Mouse (Mus musculus) neural tube, embryonic 13.5 days (tissue): ENCODE results near the gene Cilp. TPM values are rescaled to one million over a fixed set of nuclear protein-coding genes. Genes with fewer than 3 reads are reported as not detected.

ENCODE experiments used
- ATAC-seq: fragments of 200-750 bp; cut with Nextera tagmentation; 2 replicates; pipeline ENCODE4 v1.8.0; 2017; ENCODE audit warnings: low read depth, mild to moderate bottlenecking, moderate TSS enrichment, moderate library complexity
- H3K27ac ChIP-seq: fragments of 300-500 bp; sonication (generic); replicated peaks from 2 replicates; pipeline ENCODE4 v1.5.1; 2015; ENCODE audit warnings: moderate library complexity, mild to moderate bottlenecking, inconsistent platforms
- H3K27me3 ChIP-seq: fragments of 300-500 bp; sonication (generic); 2 replicates; pipeline ENCODE4 v1.6.1; 2015; ENCODE audit warnings: mild to moderate bottlenecking, inconsistent platforms
- H3K36me3 ChIP-seq: fragments of 300-500 bp; sonication (generic); 2 replicates; pipeline ENCODE4 v1.6.1; 2015; ENCODE audit warnings: mild to moderate bottlenecking, inconsistent platforms
- H3K4me1 ChIP-seq: fragments of 300-500 bp; sonication (generic); replicated peaks from 2 replicates; pipeline ENCODE4 v1.6.1; 2015; ENCODE audit warnings: inconsistent platforms
- H3K4me2 ChIP-seq: fragments of 300-500 bp; sonication (generic); 2 replicates; pipeline ENCODE4 v1.6.1; 2015; ENCODE audit warnings: inconsistent platforms, mild to moderate bottlenecking, moderate library complexity
- H3K4me3 ChIP-seq: fragments of 300-500 bp; sonication (generic); 2 replicates; pipeline ENCODE4 v1.5.1; 2015; ENCODE audit warnings: mild to moderate bottlenecking, inconsistent platforms
- H3K9ac ChIP-seq: fragments of 300-500 bp; sonication (generic); 2 replicates; pipeline ENCODE4 v1.6.1; 2015; ENCODE audit warnings: moderate library complexity, mild to moderate bottlenecking, inconsistent platforms
- H3K9me3 ChIP-seq: fragments of 300-500 bp; sonication (generic); 2 replicates; pipeline ENCODE4 v1.6.1; 2016; ENCODE audit warnings: inconsistent platforms
- WGBS: fragments of 180-500 bp; shearing (Covaris S2); methylation state at CpG from one replicate; pipeline ENCODE4 v1.1.7; 2015; 5-methylcytosine and 5-hydroxymethylcytosine counted together
- polyA plus RNA-seq: library from polyadenylated mRNA; unstranded; fragments of >200 nt; fragmentation: Nextera tagmentation; extraction: Ambion mirVana; gene quantifications from 2 replicates; pipeline ENCODE4 v1.2.1, GENCODE M21; 2015

Cilp gene
- polyA plus RNA-seq, 1 experiment from 2014 or later, result 0.53 TPM

DNA sequence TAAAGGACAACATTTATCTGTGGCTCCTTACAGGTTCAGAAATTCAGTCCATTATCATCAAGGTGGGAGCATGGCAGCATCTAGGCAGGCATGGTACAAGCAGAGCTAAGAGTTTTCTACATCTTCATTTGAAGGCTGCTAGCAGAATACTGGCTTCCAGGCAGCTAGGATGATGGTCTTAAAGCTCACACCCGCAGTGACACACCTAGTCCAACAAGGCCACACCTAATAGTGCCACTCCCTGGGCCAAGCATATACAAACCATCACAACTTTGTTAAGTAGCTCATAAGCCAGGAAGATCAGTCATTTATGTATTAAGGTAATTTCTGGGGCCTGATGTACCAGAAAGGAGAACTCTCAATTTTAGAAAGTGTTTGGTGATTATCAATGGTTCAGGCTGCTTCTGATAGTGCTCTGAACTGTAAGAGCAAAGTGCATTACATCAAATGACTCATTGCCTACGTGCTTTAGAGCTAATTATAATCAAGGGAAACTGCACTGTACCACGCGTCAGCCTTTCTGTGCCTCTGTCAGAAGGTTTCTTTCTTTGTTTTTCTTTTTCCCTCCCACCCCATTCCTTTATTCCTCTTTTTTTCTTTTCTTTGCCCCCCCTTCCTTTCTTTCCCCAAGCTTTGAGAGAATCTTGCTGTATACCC is 37.5 kb downstream of the Cilp start:
- H3K36me3 ChIP-seq, result peaks cover 73% of the 10 kb centered on the region
- WGBS, result over 99% methylated on average over 4 of the region's 4 CpGs

DNA sequence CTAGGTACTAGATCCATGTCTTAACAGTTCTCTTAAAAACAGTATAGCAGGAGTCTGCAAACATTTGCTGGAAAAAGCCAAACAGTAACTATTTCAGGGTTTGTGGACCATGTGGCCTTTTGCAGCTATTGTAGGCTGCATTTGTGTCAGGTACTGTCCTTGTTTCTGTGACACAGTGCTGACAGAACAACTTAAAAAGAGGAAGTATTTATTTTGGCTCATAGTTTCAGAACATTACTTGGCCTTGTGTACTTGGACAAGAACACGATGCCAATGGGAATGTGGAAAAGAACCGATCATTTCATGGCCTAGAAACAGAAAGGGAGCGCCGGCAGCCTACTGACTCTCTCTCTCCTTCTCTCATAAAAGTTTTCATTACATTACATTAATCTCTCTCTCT is 38.6 kb downstream of the Cilp start:
- Histone ChIP-seq H3K9me3 (no peaks in the 10 kb centered on the region), H3K4me2 (no peak overlapping the region), H3K27me3 (no peaks in the 10 kb centered on the region), H3K4me3 (no peak overlapping the region), H3K4me1 (no peaks in the 10 kb centered on the region), H3K36me3 (peaks cover 80% of the 10 kb centered on the region), H3K27ac (no peak overlapping the region), H3K9ac (no peak overlapping the region)
- WGBS, result 95% methylated on average over 4 of the region's 4 CpGs
- ATAC-seq, result no peak

More for the DNA sequence above, 37.5 kb downstream of the Cilp start:
- Histone ChIP-seq H3K9me3 (no peaks in the 10 kb centered on the region), H3K27me3 (no peaks in the 10 kb centered on the region), H3K9ac (no peak overlapping the region), H3K4me1 (no peaks in the 10 kb centered on the region), H3K4me3 (no peak overlapping the region), H3K4me2 (no peak overlapping the region), H3K27ac (no peak overlapping the region)
- ATAC-seq, result no peak

DNA sequence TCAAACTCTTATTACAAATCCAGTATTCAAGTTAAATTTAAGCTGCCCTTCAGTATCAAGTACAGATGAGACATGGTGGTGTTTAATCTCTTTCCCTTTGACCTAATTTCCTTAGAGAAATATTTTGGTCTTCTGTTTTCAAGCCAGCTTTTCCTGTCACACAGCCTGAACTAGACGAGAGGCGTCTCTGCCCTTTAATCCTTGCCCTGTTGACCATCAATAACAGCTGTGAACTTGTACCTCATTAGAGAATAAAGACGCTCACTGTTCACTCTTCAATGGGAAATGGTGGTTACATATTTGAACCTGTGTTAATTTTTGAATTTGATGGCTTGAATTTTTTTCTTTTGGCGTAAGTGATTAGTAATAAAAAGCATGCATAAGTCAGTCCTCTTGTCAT is 39.3 kb downstream of the Cilp start:
- Histone ChIP-seq H3K36me3 (peaks cover 85% of the 10 kb centered on the region), H3K9ac (no peak overlapping the region), H3K4me3 (no peak overlapping the region), H3K27me3 (no peaks in the 10 kb centered on the region), H3K27ac (no peak overlapping the region), H3K4me2 (no peak overlapping the region), H3K9me3 (no peaks in the 10 kb centered on the region), H3K4me1 (no peaks in the 10 kb centered on the region)
- ATAC-seq, result no peak
- WGBS, result 83% methylated on average over 4 of the region's 4 CpGs

DNA sequence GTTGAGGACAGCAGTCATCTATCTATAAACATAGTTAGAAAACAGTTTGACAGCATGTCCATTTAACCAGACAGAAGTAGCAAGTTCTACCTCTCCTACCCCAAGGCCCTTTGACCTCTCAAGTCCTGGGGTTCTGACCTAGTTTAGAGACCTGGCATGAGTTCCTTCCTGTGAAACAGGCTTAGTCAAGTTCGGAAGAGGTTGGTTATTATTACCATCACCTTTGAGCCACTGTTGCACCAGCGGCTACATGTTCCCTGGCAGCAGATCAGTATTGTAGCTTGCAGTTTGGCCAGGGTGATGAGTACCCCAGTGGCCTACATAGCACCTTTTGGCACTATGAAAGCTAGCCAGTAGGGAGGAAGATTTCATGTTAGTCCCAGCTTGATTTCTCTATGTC is 41.7 kb downstream of the Cilp start:
- WGBS, result 95% methylated on average over 2 of the region's 2 CpGs
- H3K9me3 ChIP-seq, result no peaks in the 10 kb centered on the region
- H3K4me1 ChIP-seq, result no peaks in the 10 kb centered on the region
- no peak overlapping the region for H3K27ac ChIP-seq
- H3K27me3 ChIP-seq, result no peaks in the 10 kb centered on the region
- H3K4me3 ChIP-seq, result no peak overlapping the region
- ATAC-seq, result no peak
- H3K4me2 ChIP-seq, result no peak overlapping the region
- peaks cover 80% of the 10 kb centered on the region for H3K36me3 ChIP-seq
- no peak overlapping the region for H3K9ac ChIP-seq

DNA sequence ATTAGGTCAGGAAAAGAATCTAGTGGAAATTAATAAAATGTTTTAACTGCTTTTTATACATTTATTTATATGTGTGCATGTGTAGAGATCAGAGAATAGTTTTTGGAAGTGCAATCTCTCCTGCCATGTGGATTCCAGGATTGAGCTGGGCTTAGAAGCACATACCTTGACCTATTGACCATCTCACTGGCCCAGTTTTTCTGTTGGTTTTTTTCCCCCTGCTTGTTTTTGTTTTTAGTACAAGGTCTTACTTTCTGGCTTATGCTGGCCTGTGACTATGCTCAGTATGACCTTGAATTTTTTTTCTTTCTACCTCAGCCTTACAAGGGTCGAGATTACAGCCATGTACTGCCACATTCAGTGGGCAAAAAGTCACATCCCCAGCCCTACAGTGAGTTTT is 43.0 kb downstream of the Cilp start:
- 100% methylated on average over 1 of the region's 1 CpGs for WGBS
- Histone ChIP-seq H3K4me2 (no peak overlapping the region), H3K4me1 (no peaks in the 10 kb centered on the region), H3K4me3 (no peak overlapping the region), H3K36me3 (peaks cover 80% of the 10 kb centered on the region), H3K27me3 (no peaks in the 10 kb centered on the region), H3K9ac (no peak overlapping the region), H3K27ac (no peak overlapping the region), H3K9me3 (no peaks in the 10 kb centered on the region)
- ATAC-seq, result no peak

DNA sequence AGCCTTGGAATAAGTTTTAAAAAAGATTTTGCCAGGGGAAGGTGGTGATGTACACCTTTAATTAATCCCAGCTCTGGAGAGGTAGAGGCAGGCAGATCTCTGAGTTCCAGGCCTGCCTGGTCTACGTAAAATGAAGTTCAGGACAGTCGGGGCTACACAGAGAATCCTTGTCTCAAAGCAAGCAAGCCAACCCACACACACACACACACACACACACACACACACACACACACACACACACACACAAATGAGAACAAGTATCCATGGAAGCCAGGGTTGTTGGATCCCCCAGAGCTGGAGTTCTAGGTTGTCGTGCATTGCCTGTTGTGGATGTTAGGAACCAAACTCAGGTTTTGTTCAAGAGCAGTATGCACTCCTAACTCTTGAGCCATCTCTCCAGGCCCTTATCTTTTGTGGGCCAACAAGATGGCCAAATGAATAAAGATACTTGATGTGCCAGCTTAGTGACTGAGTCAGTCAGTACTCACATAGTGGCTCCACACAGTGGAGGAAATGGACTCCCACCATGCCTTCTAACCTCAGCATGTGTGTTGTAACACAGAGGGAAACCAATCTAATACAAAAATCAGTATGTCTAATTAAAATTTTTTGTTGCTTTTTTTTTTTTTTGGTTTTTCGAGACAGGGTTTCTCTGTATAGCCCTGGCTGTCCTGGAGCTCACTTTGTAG is 47.8 kb downstream of the Cilp start:
- Histone ChIP-seq H3K27me3 (no peaks in the 10 kb centered on the region), H3K4me1 (no peaks in the 10 kb centered on the region), H3K4me2 (no peak overlapping the region), H3K9ac (no peak overlapping the region), H3K27ac (no peak overlapping the region), H3K4me3 (no peak overlapping the region), H3K9me3 (no peaks in the 10 kb centered on the region), H3K36me3 (peaks cover 69% of the 10 kb centered on the region)
- ATAC-seq, result no peak
- 95% methylated on average over 4 of the region's 4 CpGs for WGBS

DNA sequence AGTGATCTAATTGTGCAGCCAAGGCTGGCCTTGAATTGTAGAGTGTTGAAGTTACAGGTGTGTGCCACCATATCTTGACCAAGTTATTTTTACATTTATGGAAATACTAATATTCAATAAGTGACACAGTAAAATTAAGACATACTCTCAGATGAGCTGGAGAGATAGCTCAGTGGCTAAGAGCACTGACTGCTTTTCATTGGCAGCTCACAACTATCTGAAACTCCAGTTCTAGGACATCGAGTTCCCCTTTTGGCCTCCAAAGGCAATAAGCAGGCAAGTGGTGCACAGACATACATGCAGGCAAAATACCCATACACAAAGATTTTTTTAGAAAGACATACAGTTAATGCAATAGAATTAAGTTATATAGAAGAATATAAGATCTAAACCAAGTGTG is 48.9 kb downstream of the Cilp start:
- H3K4me3 ChIP-seq, result no peak overlapping the region
- H3K27ac ChIP-seq, result no peak overlapping the region
- peaks cover 68% of the 10 kb centered on the region for H3K36me3 ChIP-seq
- H3K9ac ChIP-seq, result no peak overlapping the region
- WGBS, result 98% methylated on average over 1 of the region's 1 CpGs
- no peak for ATAC-seq
- no peaks in the 10 kb centered on the region for H3K4me1 ChIP-seq
- no peak overlapping the region for H3K4me2 ChIP-seq
- H3K9me3 ChIP-seq, result no peaks in the 10 kb centered on the region
- H3K27me3 ChIP-seq, result no peaks in the 10 kb centered on the region

DNA sequence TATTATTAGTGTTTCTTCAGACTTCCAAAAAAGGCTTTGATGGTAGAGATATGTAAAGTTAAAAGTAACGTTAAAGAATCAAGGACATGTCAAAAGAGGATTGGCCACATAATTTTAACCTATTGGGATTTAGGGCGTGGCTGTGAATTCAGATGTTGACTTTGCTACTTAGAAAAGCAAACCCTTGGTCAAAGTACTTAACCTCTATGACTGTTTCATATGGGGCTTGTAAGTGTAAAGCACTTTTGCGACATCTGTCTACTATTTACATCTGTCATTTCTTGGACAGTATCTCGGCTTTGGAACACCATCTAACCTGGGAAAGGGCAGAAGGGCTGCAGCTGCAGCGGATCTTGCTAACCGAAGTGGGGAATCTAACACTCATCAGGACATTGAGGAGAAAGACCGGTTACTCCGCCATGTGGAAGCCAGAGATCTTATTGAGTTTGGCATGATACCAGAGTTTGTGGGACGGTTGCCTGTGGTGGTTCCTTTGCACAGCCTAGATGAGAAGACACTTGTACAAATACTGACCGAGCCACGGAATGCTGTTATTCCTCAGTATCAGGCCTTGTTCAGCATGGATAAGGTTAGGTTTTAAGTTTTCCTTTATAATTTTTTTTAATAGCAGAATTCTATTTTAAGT is 57.4 kb downstream of the Cilp start:
- Histone ChIP-seq H3K36me3 (peaks cover 81% of the 10 kb centered on the region), H3K9me3 (no peaks in the 10 kb centered on the region), H3K27me3 (no peaks in the 10 kb centered on the region), H3K9ac (no peak overlapping the region), H3K4me3 (no peak overlapping the region), H3K4me2 (no peak overlapping the region), H3K27ac (no peak overlapping the region), H3K4me1 (no peaks in the 10 kb centered on the region)
- no peak for ATAC-seq
- WGBS, result 87% methylated on average over 11 of the region's 11 CpGs

DNA sequence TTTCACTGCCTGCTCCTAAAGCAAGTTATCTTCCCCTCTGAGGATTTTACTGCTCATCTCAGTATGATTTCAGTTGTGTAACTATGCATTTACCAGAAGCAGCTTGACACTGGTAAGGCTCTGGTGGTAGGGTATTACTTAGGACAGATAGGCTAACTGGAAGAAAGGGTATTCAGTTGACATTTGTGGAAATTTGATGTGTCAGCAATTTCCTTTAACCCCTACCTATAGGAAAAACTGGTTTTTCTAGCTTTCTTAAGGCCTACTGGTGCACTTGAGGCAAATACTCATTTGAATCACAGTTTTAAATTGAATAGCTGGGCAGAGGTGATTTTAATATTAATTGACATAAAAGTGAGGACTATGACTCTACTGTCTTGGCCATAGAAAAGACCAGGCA is 61.0 kb downstream of the Cilp start:
- H3K9ac ChIP-seq, result no peak overlapping the region
- H3K27me3 ChIP-seq, result no peaks in the 10 kb centered on the region
- H3K4me1 ChIP-seq, result no peaks in the 10 kb centered on the region
- H3K36me3 ChIP-seq, result peaks cover 89% of the 10 kb centered on the region
- H3K9me3 ChIP-seq, result no peaks in the 10 kb centered on the region
- no peak overlapping the region for H3K27ac ChIP-seq
- no peak for ATAC-seq
- H3K4me2 ChIP-seq, result no peak overlapping the region
- H3K4me3 ChIP-seq, result no peak overlapping the region

DNA sequence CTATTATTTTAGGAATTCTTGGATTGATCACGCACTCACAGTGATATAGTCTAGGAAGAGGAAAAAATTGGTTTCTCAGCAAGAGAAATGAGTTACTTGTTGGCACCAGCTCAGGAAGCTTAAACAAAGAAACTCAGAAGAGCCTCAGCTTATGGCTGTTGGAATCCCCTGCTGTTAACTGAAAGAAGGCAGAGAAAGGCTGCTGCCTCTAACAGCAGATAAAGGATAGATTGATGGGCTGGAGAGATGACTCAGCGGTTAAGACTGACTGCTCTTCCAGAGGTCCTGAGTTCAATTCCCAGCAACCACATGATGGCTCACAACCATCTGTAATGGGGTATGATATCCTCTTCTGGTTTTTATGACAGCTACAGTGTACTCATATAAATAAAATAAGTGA is 62.4 kb downstream of the Cilp start:
- Histone ChIP-seq H3K4me3 (no peak overlapping the region), H3K27me3 (no peaks in the 10 kb centered on the region), H3K27ac (no peak overlapping the region), H3K9me3 (no peaks in the 10 kb centered on the region), H3K36me3 (peaks cover 84% of the 10 kb centered on the region), H3K4me1 (no peaks in the 10 kb centered on the region), H3K4me2 (no peak overlapping the region), H3K9ac (no peak overlapping the region)
- WGBS, result 92% methylated on average over 2 of the region's 2 CpGs
- ATAC-seq, result no peak
